Mouse (Mus musculus): ENCODE results near the gene Olfr784.
"Not testable (repeated sequence)": the region's sequence is repeated elsewhere in the genome, so short reads cannot be mapped to it uniquely, and the experiment has no call there.

Gene Olfr784

DNA sequence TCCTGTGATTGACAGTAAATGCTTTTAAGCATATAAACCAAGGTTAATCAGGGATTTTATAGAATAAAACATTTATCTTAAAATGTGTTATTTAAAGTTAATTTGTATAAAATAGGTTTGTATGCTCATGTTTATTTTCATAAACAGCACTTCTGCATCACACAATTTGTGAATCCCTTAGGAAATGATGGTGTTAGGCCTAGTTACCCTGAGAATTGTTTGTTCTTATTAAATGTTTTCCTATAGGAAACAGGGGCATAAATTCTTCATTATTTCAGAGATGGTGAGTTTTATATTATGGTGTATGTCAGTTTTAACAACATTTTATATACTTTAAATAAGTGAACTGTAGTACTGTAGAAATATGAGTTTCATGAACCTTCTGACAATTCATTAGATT, at the start of gene Olfr784:
Gene Olfr784, plus strand, starts transcription at position 301 of the 400 bp plus-strand sequence.
- no peak for DNase-seq (ENCODE audit: low read depth, low spot score)

DNA sequence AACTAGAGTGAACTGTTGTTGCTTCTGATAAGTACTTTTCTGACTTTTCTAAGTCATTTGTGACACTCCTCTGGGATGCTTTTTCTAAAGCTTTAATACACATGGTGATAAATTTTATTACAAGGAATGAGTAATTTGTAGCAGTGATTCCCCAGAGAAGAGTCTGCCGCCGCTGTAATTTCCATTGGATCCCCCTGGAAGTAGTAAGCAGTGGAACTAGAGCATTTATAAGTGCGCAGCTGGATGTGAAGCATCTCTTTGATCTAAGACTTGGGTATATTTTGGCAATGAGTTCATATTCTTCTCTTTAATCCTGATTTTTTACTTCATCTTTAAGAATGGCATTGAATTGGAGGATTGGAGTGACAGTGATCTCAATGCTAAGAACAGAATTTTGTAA, 35.3 kb upstream of the Olfr784 start, which contains the start of gene Olfr782:
Gene Olfr782, plus strand, starts transcription at position 301 of the 400 bp plus-strand sequence.
- no peak for DNase-seq (ENCODE audit: low read depth, low spot score)

DNA sequence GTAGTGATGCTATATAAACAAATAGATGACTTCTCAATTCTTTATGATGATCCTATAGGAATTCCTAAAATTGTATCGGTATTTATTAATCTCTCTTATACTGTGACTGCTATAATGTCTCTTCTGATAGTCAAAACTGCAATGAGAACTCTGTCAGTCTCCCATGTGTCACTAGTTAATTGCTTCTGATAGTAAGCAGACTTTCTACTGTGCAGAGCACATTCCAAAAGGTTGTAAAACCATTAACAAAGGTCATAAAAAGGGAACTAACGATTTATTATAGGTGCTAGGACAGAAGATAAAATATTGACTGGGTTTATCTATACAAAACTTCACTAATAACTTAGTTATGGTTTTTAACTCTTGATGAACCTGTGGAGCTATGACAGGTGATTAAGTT, 31.4 kb upstream of the Olfr784 start:
- DNase-seq (ENCODE audit: low read depth, low spot score), result not testable (repeated sequence)

DNA sequence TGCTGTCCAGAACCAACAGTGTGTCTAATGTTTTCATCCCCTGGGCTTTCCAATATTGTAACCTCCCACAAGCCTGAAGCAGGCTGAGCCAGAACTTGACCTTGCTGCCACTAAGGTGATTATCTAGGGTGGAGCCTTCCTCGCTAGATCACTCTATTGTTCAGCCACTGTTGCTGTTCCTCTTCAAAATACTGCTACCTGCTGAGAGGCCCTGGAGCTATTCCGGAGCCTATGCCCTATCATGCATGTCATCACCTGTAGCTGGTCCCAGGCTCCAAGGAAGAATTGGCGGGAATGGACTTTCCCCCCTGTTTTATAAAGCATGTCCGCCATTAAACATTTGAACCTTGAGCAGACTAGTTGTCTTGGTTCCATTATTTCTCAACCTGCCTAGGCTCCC, 27.4 kb upstream of the Olfr784 start:
- not testable (repeated sequence) for DNase-seq (ENCODE audit: low read depth, low spot score)

DNA sequence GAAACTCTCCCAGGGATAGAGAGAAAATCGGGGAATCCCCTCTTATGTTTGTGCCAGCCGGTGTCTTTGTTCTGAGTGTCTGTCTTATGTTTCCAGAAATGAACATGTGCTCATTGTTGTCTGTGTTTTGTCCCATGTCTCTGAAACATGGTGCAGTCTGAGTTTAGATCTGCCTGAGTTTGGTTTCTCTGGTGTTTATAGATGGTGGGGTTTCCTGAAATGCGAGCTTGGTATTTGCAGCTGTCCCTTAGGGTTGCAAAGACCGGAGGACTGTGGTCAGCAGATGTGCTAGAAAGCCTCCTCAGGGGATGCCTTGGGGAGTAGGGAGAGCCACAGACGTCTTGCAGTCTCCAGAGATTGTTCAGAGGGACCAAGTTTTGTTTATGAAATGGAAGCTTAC, 26.6 kb upstream of the Olfr784 start:
- DNase-seq (ENCODE audit: low read depth, low spot score), result no peak

DNA sequence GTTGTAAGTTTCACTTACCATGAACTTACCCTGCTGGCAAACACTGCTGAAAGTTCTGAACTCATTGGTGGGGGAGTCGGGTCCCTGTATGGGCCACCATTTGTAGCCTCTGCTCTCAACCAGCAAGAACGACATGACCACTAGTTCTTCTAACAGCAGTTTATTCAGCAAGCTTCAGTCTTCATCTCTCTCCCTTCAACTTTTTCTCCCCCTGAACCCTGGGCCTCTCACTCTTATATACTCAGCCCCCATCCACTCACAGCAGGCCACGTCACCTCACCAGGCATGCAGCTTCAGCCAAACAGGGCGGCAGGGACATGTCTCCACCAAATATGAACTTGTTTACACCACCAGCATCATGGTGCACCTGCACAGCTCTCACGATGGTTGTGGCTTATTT, 9.8 kb upstream of the Olfr784 start:
- DNase-seq (ENCODE audit: low read depth, low spot score), result not testable (repeated sequence)

DNA sequence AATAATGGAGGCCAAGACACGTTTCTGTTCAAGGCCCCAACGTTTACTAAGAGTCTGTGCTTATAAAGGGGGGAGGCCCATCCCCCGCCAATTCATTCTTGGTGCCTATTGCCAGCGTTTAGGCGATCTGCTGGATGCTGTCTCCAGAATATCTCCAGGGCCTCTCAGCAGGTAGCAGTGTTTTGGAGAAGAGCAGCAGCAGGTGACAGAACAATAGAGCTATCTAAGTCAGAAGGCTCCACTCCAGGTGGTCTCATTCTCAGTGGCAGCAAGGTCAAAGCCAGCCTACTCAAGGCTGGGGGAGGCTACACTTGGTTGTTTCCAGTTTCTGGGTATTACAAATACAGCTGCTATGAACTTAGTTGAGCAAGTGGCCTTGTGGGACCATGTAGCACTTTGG, 17.0 kb downstream of the Olfr784 start:
- DNase-seq (ENCODE audit: low read depth, low spot score), result no peak

DNA sequence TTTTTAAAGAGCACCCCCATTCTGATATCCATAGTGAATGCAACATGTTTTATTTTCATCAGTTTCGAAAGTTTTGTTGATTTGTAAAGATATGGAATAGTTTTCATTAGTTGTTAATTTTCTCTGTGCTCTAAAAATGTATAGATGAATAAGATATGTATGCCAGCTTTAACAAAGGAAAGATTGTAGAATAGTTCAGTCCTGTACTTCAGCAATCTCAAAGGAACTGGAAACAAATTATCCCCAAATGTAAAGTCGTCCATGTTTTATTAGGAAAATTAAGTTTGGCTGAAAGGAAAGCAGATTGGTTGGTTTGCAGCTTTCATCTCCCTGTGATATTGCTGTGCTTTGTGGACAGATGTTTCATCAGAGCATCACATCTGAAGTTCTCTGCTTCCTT, 21.2 kb downstream of the Olfr784 start, which contains the start of gene Olfr785:
Gene Olfr785, plus strand, starts transcription at position 301 of the 400 bp plus-strand sequence.
- DNase-seq (ENCODE audit: low read depth, low spot score), result no peak

DNA sequence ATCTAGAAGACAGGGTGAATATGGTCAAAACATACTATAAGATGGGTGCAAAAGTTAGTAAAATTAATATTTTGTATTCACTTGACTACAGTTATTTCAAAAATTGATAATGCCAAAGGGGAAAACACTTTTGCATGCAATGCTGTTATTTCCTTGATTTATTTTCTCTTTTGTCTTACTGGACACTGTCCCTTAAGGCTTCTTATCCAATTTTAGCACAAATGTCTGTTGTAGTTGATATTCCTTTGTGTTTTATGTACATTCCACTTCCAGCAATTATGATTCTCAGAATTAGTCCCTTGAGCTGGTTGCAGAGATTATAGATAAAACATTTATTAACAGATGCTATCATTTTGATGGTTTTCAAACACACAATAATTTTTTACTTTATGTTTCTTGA, 43.1 kb downstream of the Olfr784 start, which contains the start of gene Olfr786:
Gene Olfr786, plus strand, starts transcription at position 301 of the 400 bp plus-strand sequence.
- DNase-seq (ENCODE audit: low read depth, low spot score), result no peak

All from embryo, embryonic 11.5 days (tissue).